Mouse (Mus musculus) liver, embryonic 14.5 days (tissue): ENCODE results near the gene Sik3. TPM values are rescaled to one million over a fixed set of nuclear protein-coding genes. Genes with fewer than 3 reads are reported as not detected.

Source experiments
- ATAC-seq: fragments of 200-750 bp; cut with Nextera tagmentation; 2 replicates; pipeline ENCODE4 v1.8.0; 2017; ENCODE audit warnings: moderate number of reproducible peaks, mild to moderate bottlenecking, moderate library complexity; ENCODE audit not compliant: insufficient read depth
- DNase-seq, 3 experiments: peaks; one replicate each; pipeline ENCODE4 v3.0.0-alpha.2; 2012 to 2013; ENCODE audit warnings: low read depth in 3 of 3, low spot score in 3 of 3
- H3K27ac ChIP-seq: fragments of 300-500 bp; sonication (generic); 2 replicates; pipeline ENCODE4 v1.5.1; 2014; ENCODE audit warnings: moderate library complexity, mild to moderate bottlenecking, control low read depth, inconsistent platforms
- H3K27me3 ChIP-seq: fragments of 300-500 bp; sonication (generic); 2 replicates; pipeline ENCODE4 v1.6.1; 2014; ENCODE audit warnings: mild to moderate bottlenecking, low read length, moderate library complexity; ENCODE audit not compliant: control insufficient read depth, insufficient read depth
- H3K36me3 ChIP-seq: fragments of 300-500 bp; sonication (generic); replicated peaks from 2 replicates; pipeline ENCODE4 v1.6.1; 2014; ENCODE audit warnings: low read depth; ENCODE audit not compliant: control insufficient read depth, insufficient read depth
- H3K4me1 ChIP-seq, 2 experiments: fragments of 200-500 bp in 1 of 2; fragments of 300-500 bp in 1 of 2; sonication (generic) in 1 of 2; replicated peaks; 2 replicates each; pipeline ENCODE4 v1.6.1; 2012 to 2014; ENCODE audit warnings: antibody characterized with exemption in 1 of 2, inconsistent platforms in 1 of 2, low read length in 1 of 2; ENCODE audit not compliant: control insufficient read depth in 2 of 2, insufficient read depth in 2 of 2
- H3K4me2 ChIP-seq: fragments of 300-500 bp; sonication (generic); 2 replicates; pipeline ENCODE4 v1.6.1; 2014; ENCODE audit warnings: low read depth, mild to moderate bottlenecking, control low read depth, moderate library complexity
- H3K4me3 ChIP-seq, 2 experiments: fragments of 200-500 bp in 1 of 2; fragments of 300-500 bp in 1 of 2; sonication (generic) in 1 of 2; 2 replicates each; pipeline ENCODE4 v1.5.1; 2012 to 2014; ENCODE audit warnings: low read depth in 2 of 2, low read length in 2 of 2, mild to moderate bottlenecking in 2 of 2, control low read depth in 1 of 2, inconsistent platforms in 1 of 2, moderate library complexity in 1 of 2; ENCODE audit not compliant: insufficient read depth in 1 of 2
- H3K9ac ChIP-seq: fragments of 300-500 bp; sonication (generic); replicated peaks from 2 replicates; pipeline ENCODE4 v1.6.1; 2014; ENCODE audit warnings: mild to moderate bottlenecking, control low read depth, moderate library complexity
- H3K9me3 ChIP-seq: fragments of 300-500 bp; sonication (generic); 2 replicates; pipeline ENCODE4 v1.6.1; 2016; ENCODE audit warnings: low read length, mixed read lengths; ENCODE audit not compliant: control insufficient read depth
- CTCF ChIP-seq: IDR thresholded peaks from 2 replicates; pipeline ENCODE4 v1.5.1; 2016; ENCODE audit warnings: antibody characterized with exemption, low read depth, control low read depth
- EP300 ChIP-seq: IDR thresholded peaks from 2 replicates; pipeline ENCODE4 v1.6.1; 2016; ENCODE audit warnings: antibody characterized with exemption, low read depth
- WGBS: fragments of 180-500 bp; shearing (Covaris S2); extraction: QIAGEN DNeasy Blood & Tissue Kit; methylation state at CpG from one replicate; pipeline ENCODE4 v1.1.7; 2014; ENCODE audit not compliant: insufficient replicate concordance; 5-methylcytosine and 5-hydroxymethylcytosine counted together
- polyA plus RNA-seq, 2 experiments: library from polyadenylated mRNA; depleted of rRNA in 1 of 2; stranded (reverse) in 1 of 2; unstranded in 1 of 2; fragments of >200 nt; fragmentation: Nextera tagmentation in 1 of 2; extraction: Ambion mirVana in 1 of 2; gene quantifications; 2 replicates each; pipeline versions ENCODE4 v1.2.1 to v1.2.3; 2012 to 2014

The Sik3 gene
- polyA plus RNA-seq, 2 experiments = 2.1 to 3.0 TPM

GRCm38 (mm10) chr9:46148723-46149122 is 136.1 kb downstream of the Sik3 start:
- TF ChIP-seq CTCF = no peak
- TF ChIP-seq EP300 = no peak; the same call in 1 of the 2 replicates
- Histone ChIP-seq H3K27me3 (no peaks in the 10 kb centered on the region), H3K4me1 (peaks cover 13 to 32% of the 10 kb centered on the region in 2 experiments), H3K4me2 (no peak overlapping the region), H3K27ac (no peak overlapping the region), H3K36me3 (no peaks in the 10 kb centered on the region), H3K4me3 (no peak overlapping the region), H3K9ac (no peak overlapping the region), H3K9me3 (no peaks in the 10 kb centered on the region)
- peak in 2 of 3 experiments; percentile 12 to 23 for DNase-seq
- WGBS = 37% methylated on average over 4 of the region's 4 CpGs
- ATAC-seq = peak; percentile 48; the same call in 1 of the 2 replicates

GRCm38 (mm10) chr9:46149392-46149791 is 136.8 kb downstream of the Sik3 start:
- Histone ChIP-seq H3K9ac (no peak overlapping the region), H3K27me3 (no peaks in the 10 kb centered on the region), H3K4me3 (no peak overlapping the region), H3K9me3 (no peaks in the 10 kb centered on the region), H3K27ac (no peak overlapping the region), H3K4me1 (peaks cover 13 to 32% of the 10 kb centered on the region in 2 experiments), H3K4me2 (no peak overlapping the region), H3K36me3 (no peaks in the 10 kb centered on the region)
- ATAC-seq (no peak), DNase-seq (no peak)
- 26% methylated on average over 5 of the region's 5 CpGs for WGBS
- TF ChIP-seq EP300 (no peak), CTCF (peak; percentile 14; the same call in 1 of the 2 replicates)

GRCm38 (mm10) chr9:46150116-46150515 is 137.5 kb downstream of the Sik3 start:
- Histone ChIP-seq H3K36me3 (no peaks in the 10 kb centered on the region), H3K4me3 (no peak overlapping the region), H3K4me1 (peaks cover 13 to 34% of the 10 kb centered on the region in 2 experiments), H3K4me2 (no peak overlapping the region), H3K9me3 (no peaks in the 10 kb centered on the region), H3K27ac (no peak overlapping the region), H3K9ac (no peak overlapping the region), H3K27me3 (no peaks in the 10 kb centered on the region)
- ATAC-seq (no peak), DNase-seq (no peak)
- WGBS = 23% methylated on average over 7 of the region's 7 CpGs
- TF ChIP-seq CTCF (no peak), EP300 (no peak)

GRCm38 (mm10) chr9:46150890-46151703 is 138.5 kb downstream of the Sik3 start:
- 47% methylated on average over 2 of the region's 2 CpGs for WGBS
- DNase-seq = no peak
- Histone ChIP-seq H3K4me2 (no peak overlapping the region), H3K4me1 (peaks cover 13 to 34% of the 10 kb centered on the region in 2 experiments), H3K9me3 (no peaks in the 10 kb centered on the region), H3K36me3 (no peaks in the 10 kb centered on the region), H3K27ac (no peak overlapping the region), H3K4me3 (no peak overlapping the region), H3K9ac (no peak overlapping the region), H3K27me3 (no peaks in the 10 kb centered on the region)
- TF ChIP-seq CTCF = no peak
- no peak for TF ChIP-seq EP300
- ATAC-seq = no peak

- H3K4me3 ChIP-seq = no peak overlapping the region
- no peak for TF ChIP-seq EP300
- TF ChIP-seq CTCF = no peak
- no peak for DNase-seq
- H3K27me3 ChIP-seq = no peaks in the 10 kb centered on the region
- H3K9ac ChIP-seq = no peak overlapping the region
- H3K4me2 ChIP-seq = no peak overlapping the region
- WGBS = 66% methylated on average over 6 of the region's 6 CpGs
- ATAC-seq = no peak
- H3K4me1 ChIP-seq = peaks cover 13 to 34% of the 10 kb centered on the region in 2 experiments
- H3K27ac ChIP-seq = no peak overlapping the region
- H3K9me3 ChIP-seq = no peaks in the 10 kb centered on the region
- no peaks in the 10 kb centered on the region for H3K36me3 ChIP-seq
These were observed 139.1 kb downstream of the Sik3 start for GRCm38 (mm10) chr9:46151704-46152040.
